Mouse (Mus musculus) heart, embryonic 13.5 days (tissue): Measurements from ENCODE around the gene Coro1b. TPM values are rescaled to one million over a fixed set of nuclear protein-coding genes. Genes with fewer than 3 reads are reported as not detected.
A peak's percentile ranks its signal among the peaks of the same experiment; 100 is the strongest.

Experiments
- ATAC-seq: fragments of 200-750 bp; cut with Nextera tagmentation; 2 replicates; pipeline ENCODE4 v1.8.0; 2017; ENCODE audit warnings: moderate TSS enrichment; ENCODE audit not compliant: insufficient number of reproducible peaks, low FRiP score, low TSS enrichment; ENCODE audit errors: extremely low read depth
- H3K27ac ChIP-seq: fragments of 300-500 bp; sonication (generic); replicated peaks from 2 replicates; pipeline ENCODE4 v1.5.1; 2015; ENCODE audit warnings: moderate library complexity, mild to moderate bottlenecking, inconsistent platforms
- H3K27me3 ChIP-seq: fragments of 300-500 bp; sonication (generic); replicated peaks from 2 replicates; pipeline ENCODE4 v1.6.1; 2015; ENCODE audit warnings: mild to moderate bottlenecking, inconsistent platforms
- H3K36me3 ChIP-seq: fragments of 300-500 bp; sonication (generic); 2 replicates; pipeline ENCODE4 v1.6.1; 2015; ENCODE audit warnings: mild to moderate bottlenecking, inconsistent platforms
- H3K4me1 ChIP-seq: fragments of 300-500 bp; sonication (generic); 2 replicates; pipeline ENCODE4 v1.6.1; 2015; ENCODE audit warnings: inconsistent platforms
- H3K4me2 ChIP-seq: fragments of 300-500 bp; sonication (generic); 2 replicates; pipeline ENCODE4 v1.6.1; 2015; ENCODE audit warnings: inconsistent platforms, mild to moderate bottlenecking, moderate library complexity
- H3K4me3 ChIP-seq: fragments of 300-500 bp; sonication (generic); 2 replicates; pipeline ENCODE4 v1.5.1; 2015; ENCODE audit warnings: moderate library complexity, mild to moderate bottlenecking, inconsistent platforms
- H3K9ac ChIP-seq: fragments of 300-500 bp; sonication (generic); 2 replicates; pipeline ENCODE4 v1.6.1; 2015; ENCODE audit warnings: inconsistent platforms, mild to moderate bottlenecking, moderate library complexity
- H3K9me3 ChIP-seq: fragments of 300-500 bp; sonication (generic); 2 replicates; pipeline ENCODE4 v1.6.1; 2016; ENCODE audit warnings: inconsistent platforms
- WGBS: fragments of 180-500 bp; shearing (Covaris S2); methylation state at CpG from one replicate; pipeline ENCODE4 v1.1.7; 2015; ENCODE audit warnings: mixed read lengths; 5-methylcytosine and 5-hydroxymethylcytosine counted together
- polyA plus RNA-seq: library from polyadenylated mRNA; unstranded; fragments of >200 nt; fragmentation: Nextera tagmentation; extraction: Ambion mirVana; gene quantifications from 2 replicates; pipeline ENCODE4 v1.2.1, GENCODE M21; 2015

Coro1b gene
- polyA plus RNA-seq, 1 experiment from 2014 or later = 107 TPM

GRCm38 (mm10) chr19:4194776-4195650 is 46.6 kb downstream of the Coro1b start:
- Histone ChIP-seq H3K27ac (no peak overlapping the region), H3K4me3 (no peak overlapping the region), H3K4me2 (no peak overlapping the region), H3K9me3 (no peaks in the 10 kb centered on the region), H3K9ac (no peak overlapping the region), H3K36me3 (peaks cover 70% of the 10 kb centered on the region), H3K27me3 (no peaks in the 10 kb centered on the region), H3K4me1 (peaks cover 58% of the 10 kb centered on the region)
- WGBS = 76% methylated on average over 12 of the region's 12 CpGs
- no peak for ATAC-seq

DNA sequence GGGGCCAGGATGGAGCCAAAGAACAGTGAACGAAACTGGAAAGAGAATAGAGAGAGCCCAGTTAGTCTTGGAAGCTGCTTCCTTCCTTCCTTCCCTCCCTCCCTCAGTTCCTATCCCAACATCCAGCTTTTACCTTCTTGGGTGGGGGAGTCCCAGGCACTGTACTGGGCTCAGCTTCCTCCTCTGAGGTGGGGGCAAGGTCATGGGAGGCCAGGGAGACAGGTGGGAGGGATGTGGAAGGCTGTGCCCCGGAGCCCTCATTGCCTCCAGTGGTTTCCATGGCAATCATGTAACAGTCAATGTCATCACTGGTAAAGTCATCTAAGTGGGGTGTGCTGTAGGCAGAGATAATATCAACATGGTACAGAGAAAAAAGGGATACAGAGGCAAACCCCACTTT is 47.6 kb downstream of the Coro1b start:
- Histone ChIP-seq H3K36me3 (peaks cover 75% of the 10 kb centered on the region), H3K27ac (no peak overlapping the region), H3K4me2 (no peak overlapping the region), H3K27me3 (no peaks in the 10 kb centered on the region), H3K9me3 (no peaks in the 10 kb centered on the region), H3K9ac (peak overlapping the region; percentile 12; the same call in 1 of the 2 replicates), H3K4me3 (no peak overlapping the region), H3K4me1 (peaks cover 62% of the 10 kb centered on the region)
- no peak for ATAC-seq
- whole genome bisulfite sequencing = 59% methylated on average over 2 of the region's 2 CpGs

- Histone ChIP-seq H3K4me2 (no peak overlapping the region), H3K36me3 (peaks cover 75% of the 10 kb centered on the region), H3K27ac (peak overlapping the region; percentile 24; the same call in 1 of the 2 replicates), H3K4me1 (peaks cover 57% of the 10 kb centered on the region), H3K27me3 (no peaks in the 10 kb centered on the region), H3K9ac (no peak overlapping the region; the same call in 1 of the 2 replicates), H3K9me3 (no peaks in the 10 kb centered on the region), H3K4me3 (no peak overlapping the region)
- no peak for ATAC-seq
- 33% methylated on average over 5 of the region's 5 CpGs for WGBS
These were observed 48.1 kb downstream of the Coro1b start for GRCm38 (mm10) chr19:4196548-4196947.

GRCm38 (mm10) chr19:4197180-4197579 is 48.8 kb downstream of the Coro1b start:
- Histone ChIP-seq H3K4me1 (peaks cover 61% of the 10 kb centered on the region), H3K36me3 (peaks cover 75% of the 10 kb centered on the region)

DNA sequence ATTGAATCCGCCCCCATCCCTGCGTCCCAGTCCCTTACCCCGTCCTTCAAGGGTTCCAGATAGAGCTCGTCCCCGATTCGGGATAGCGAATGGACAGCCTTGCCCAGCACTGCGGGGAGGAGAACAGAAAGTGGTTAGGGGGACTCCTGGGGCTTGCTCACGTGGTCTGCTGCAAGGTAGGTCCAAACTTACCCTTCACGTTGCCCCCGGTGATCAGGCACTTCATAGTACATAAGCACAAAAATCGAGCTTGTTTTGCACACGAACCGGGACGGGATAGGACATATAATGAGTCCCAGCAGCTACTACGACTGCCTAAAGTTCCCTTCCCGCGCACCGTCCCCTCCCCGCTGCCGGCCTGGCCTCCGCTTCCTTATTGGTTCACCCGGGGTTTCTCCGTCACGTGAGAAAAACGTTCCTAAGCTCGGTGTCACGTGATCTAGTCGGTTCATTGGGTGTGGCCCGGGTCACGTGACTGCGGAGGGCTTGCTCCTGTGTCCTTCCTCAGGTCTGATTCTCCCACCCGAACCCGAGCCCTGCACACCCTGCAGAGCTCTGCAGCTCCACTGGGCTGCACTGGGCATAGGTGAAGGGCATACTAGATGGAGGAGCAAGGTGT is 53.0 kb downstream of the Coro1b start, which contains the start of gene Rad9a:
Gene Rad9a (minus strand): TSS at position 372 of the 619 bp plus-strand sequence.
- Histone ChIP-seq H3K4me2 (peak within 1 kb of the TSS; percentile 97), H3K4me1 (peaks cover 31% of the 10 kb centered on the region), H3K27me3 (peaks cover 27% of the 10 kb centered on the region), H3K36me3 (peaks cover 41% of the 10 kb centered on the region), H3K9me3 (no peaks in the 10 kb centered on the region), H3K4me3 (peak within 1 kb of the TSS; percentile 83), H3K9ac (peak within 1 kb of the TSS; percentile 93), H3K27ac (peak within 1 kb of the TSS; percentile 77)
- under 1% methylated on average over 34 of the region's 34 CpGs for WGBS
- ATAC-seq = peak; percentile 70

More at GRCm38 (mm10) chr19:4197180-4197579, 48.8 kb downstream of the Coro1b start:
- Histone ChIP-seq H3K4me3 (no peak overlapping the region), H3K9ac (no peak overlapping the region; the same call in 1 of the 2 replicates), H3K27me3 (no peaks in the 10 kb centered on the region), H3K9me3 (no peaks in the 10 kb centered on the region), H3K4me2 (no peak overlapping the region), H3K27ac (0 out of 2 replicates have a peak overlapping the region, but pooled peaks have one; percentile 24)
- 63% methylated on average over 3 of the region's 3 CpGs for WGBS
- ATAC-seq = no peak

DNA sequence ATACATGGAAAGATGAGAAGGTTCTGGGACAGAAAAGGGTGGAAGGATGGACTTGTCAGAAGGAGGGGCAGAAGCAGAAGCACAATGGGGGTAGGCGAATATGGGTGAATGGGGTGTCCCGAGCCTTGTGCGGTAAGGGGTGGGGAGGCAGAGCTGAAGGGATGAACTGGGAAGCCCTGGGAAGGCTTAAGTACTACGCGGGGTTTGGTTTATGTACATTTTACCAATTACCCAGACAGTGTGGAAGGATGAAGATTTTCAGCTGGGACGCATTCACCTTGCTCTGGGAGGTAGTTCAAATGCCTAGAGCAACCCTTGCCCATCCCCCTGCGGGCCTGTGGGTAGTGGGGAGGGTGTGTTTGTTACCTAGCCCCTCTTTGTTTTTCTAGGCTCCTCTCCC is 53.7 kb downstream of the Coro1b start:
- no peak for ATAC-seq
- Histone ChIP-seq H3K4me2 (peak overlapping the region; percentile 97), H3K27me3 (peaks cover 31% of the 10 kb centered on the region), H3K4me3 (peak overlapping the region; percentile 83), H3K9me3 (no peaks in the 10 kb centered on the region), H3K9ac (peak overlapping the region; percentile 93), H3K27ac (0 out of 2 replicates have a peak overlapping the region, but pooled peaks have one; percentile 77), H3K36me3 (peaks cover 33% of the 10 kb centered on the region), H3K4me1 (peaks cover 23% of the 10 kb centered on the region)
- 36% methylated on average over 7 of the region's 7 CpGs for WGBS

- no peak for ATAC-seq
- H3K27me3 ChIP-seq = peaks cover 31% of the 10 kb centered on the region
- peaks cover 22% of the 10 kb centered on the region for H3K4me1 ChIP-seq
- WGBS = 67% methylated on average over 3 of the region's 3 CpGs
- no peak overlapping the region for H3K4me2 ChIP-seq
- H3K9me3 ChIP-seq = no peaks in the 10 kb centered on the region
- H3K36me3 ChIP-seq = peaks cover 23% of the 10 kb centered on the region
- no peak overlapping the region for H3K4me3 ChIP-seq
- peak overlapping the region; percentile 93; the same call in 1 of the 2 replicates for H3K9ac ChIP-seq
- no peak overlapping the region for H3K27ac ChIP-seq
These were observed 54.7 kb downstream of the Coro1b start for GRCm38 (mm10) chr19:4203148-4203547.

Other genes with a start within 250 kb of the Coro1b start
- gene Tcirg1, start 241.5 kb upstream of the Coro1b start, polyA plus RNA-seq = 22.7 and 25.1 TPM in 2 replicates
- gene Ndufs8, start 235.8 kb upstream of the Coro1b start, polyA plus RNA-seq = 361 and 400 TPM in 2 replicates
- 2.2 and 2.3 TPM in 2 replicates for gene Aldh3b1, start 218.8 kb upstream of the Coro1b start, polyA plus RNA-seq
- gene Unc93b1, start 213.4 kb upstream of the Coro1b start, polyA plus RNA-seq = 12.4 and 13.6 TPM in 2 replicates
- not detected in 2 replicates for gene Aldh3b3, start 190.0 kb upstream of the Coro1b start, polyA plus RNA-seq
- 0.06 TPM in 1 of 2 replicates, not detected in the other for gene Aldh3b2, start 176.3 kb upstream of the Coro1b start, polyA plus RNA-seq
- 10.4 and 10.8 TPM in 2 replicates for gene Acy3, start 162.0 kb upstream of the Coro1b start, polyA plus RNA-seq
- gene Tbx10, start 155.9 kb upstream of the Coro1b start, polyA plus RNA-seq = not detected in 2 replicates
- gene Nudt8, start 148.0 kb upstream of the Coro1b start, polyA plus RNA-seq = 51.7 and 60.0 TPM in 2 replicates
- 4.1 and 5.4 TPM in 2 replicates for gene Gm49405, start 148.0 kb upstream of the Coro1b start, polyA plus RNA-seq
- gene Doc2g, start 145.3 kb upstream of the Coro1b start, polyA plus RNA-seq = 80.5 and 99.3 TPM in 2 replicates
- gene Ndufv1, start 135.8 kb upstream of the Coro1b start, polyA plus RNA-seq = 407 and 462 TPM in 2 replicates
- 380 and 421 TPM in 2 replicates for gene Gstp1, start 110.6 kb upstream of the Coro1b start, polyA plus RNA-seq
- 5.1 and 5.9 TPM in 2 replicates for gene Gstp2, start 102.6 kb upstream of the Coro1b start, polyA plus RNA-seq
- gene Gstp3, start 89.0 kb upstream of the Coro1b start, polyA plus RNA-seq = 0.29 and 0.61 TPM in 2 replicates
- gene Cabp2, start 67.0 kb upstream of the Coro1b start, polyA plus RNA-seq = not detected in 2 replicates
- 64.5 and 64.9 TPM in 2 replicates for gene Cdk2ap2, start 51.4 kb upstream of the Coro1b start, polyA plus RNA-seq
- gene Pitpnm1, start 48.6 kb upstream of the Coro1b start, polyA plus RNA-seq = 18.2 and 21.8 TPM in 2 replicates
- gene Aip, start 22.8 kb upstream of the Coro1b start, polyA plus RNA-seq = 84.3 and 96.3 TPM in 2 replicates
- gene Gpr152, start 8.8 kb upstream of the Coro1b start, polyA plus RNA-seq = not detected in 2 replicates
- gene Cabp4, start 4.6 kb upstream of the Coro1b start, polyA plus RNA-seq = not detected in 2 replicates
- 1.2 and 1.4 TPM in 2 replicates for gene Ptprcap, start 5.0 kb downstream of the Coro1b start, polyA plus RNA-seq
- gene Rps6kb2, start 14.7 kb downstream of the Coro1b start, polyA plus RNA-seq = 46.0 and 47.1 TPM in 2 replicates
- 4.4 and 5.0 TPM in 2 replicates for gene Carns1, start 26.9 kb downstream of the Coro1b start, polyA plus RNA-seq
- gene Tbc1d10c, start 42.7 kb downstream of the Coro1b start, polyA plus RNA-seq = 2.0 and 2.7 TPM in 2 replicates
- gene Ppp1ca, start 43.4 kb downstream of the Coro1b start, polyA plus RNA-seq = 642 and 729 TPM in 2 replicates
- gene Rad9a, start 53.0 kb downstream of the Coro1b start, polyA plus RNA-seq = 21.3 and 22.2 TPM in 2 replicates
- gene Clcf1, start 65.6 kb downstream of the Coro1b start, polyA plus RNA-seq = 1.1 and 1.9 TPM in 2 replicates
- not detected in 2 replicates for gene AC109138.7, start 65.7 kb downstream of the Coro1b start, polyA plus RNA-seq
- 19.9 and 23.5 TPM in 2 replicates for gene Pold4, start 83.3 kb downstream of the Coro1b start, polyA plus RNA-seq
- 5.0 and 6.7 TPM in 2 replicates for gene Ssh3, start 120.6 kb downstream of the Coro1b start, polyA plus RNA-seq
- gene Ankrd13d, start 134.5 kb downstream of the Coro1b start, polyA plus RNA-seq = 1.0 and 1.6 TPM in 2 replicates
- gene Grk2, start 157.6 kb downstream of the Coro1b start, polyA plus RNA-seq = 9.4 and 12.9 TPM in 2 replicates
- gene Kdm2a, start 249.7 kb downstream of the Coro1b start, polyA plus RNA-seq = 31.6 and 35.5 TPM in 2 replicates